Mouse (Mus musculus): ENCODE data around the gene Tssc4. TPM values are rescaled to one million over a fixed set of nuclear protein-coding genes. Genes with fewer than 3 reads are reported as not detected.
A peak's percentile ranks its signal among the peaks of the same experiment; 100 is the strongest.

Tssc4 gene
- total and polyA plus RNA-seq, 3 experiments = 13.6 to 33.2 (median 14.8) TPM

GRCm38 (mm10) chr7:143034519-143035450 lies 34.3 kb upstream of the Tssc4 start:
- no peak for TF ChIP-seq POLR2A (IDR thresholded peaks at IDR 0.05; ENCODE audit: insufficient read depth, low read depth, low read length)
- no peak for TF ChIP-seq EP300 (IDR thresholded peaks at IDR 0.05; ENCODE audit: insufficient read depth, low read depth, low read length)
- TF ChIP-seq CTCF (IDR thresholded peaks at IDR 0.05) = no peak
- peak overlapping the region; percentile 23 for H3K27ac ChIP-seq
- intact Hi-C loops (cut with DNase I) = loop anchor here (2.0 kb wide), 1 partner anchor 14 kb away; no protein-coding TSS in a partner anchor
- WGBS = 67% methylated on average over 8 of the region's 8 CpGs
- H3K4me3 ChIP-seq = no peak overlapping the region
- DNase-seq = peak in 1 of 2 experiments; percentile 36
- H3K79me2 ChIP-seq (replicated peaks; ENCODE audit: control insufficient read depth, insufficient read depth, low read length) = no peaks in the 10 kb centered on the region
- no peak overlapping the region for H3K9ac ChIP-seq (ENCODE audit: low read depth, low read length)
- H3K36me3 ChIP-seq (ENCODE audit: control insufficient read depth, insufficient read depth, low read length) = peaks cover 11% of the 10 kb centered on the region
- no peaks in the 10 kb centered on the region for H3K27me3 ChIP-seq (ENCODE audit: control insufficient read depth, insufficient read depth, low read length)
- H3K4me1 ChIP-seq (ENCODE audit: control insufficient read depth, insufficient read depth, low read length) = peaks cover 8% of the 10 kb centered on the region

GRCm38 (mm10) chr7:143036787-143037186 lies 32.3 kb upstream of the Tssc4 start:
- no peak for DNase-seq
- Histone ChIP-seq H3K9ac (ENCODE audit: low read depth, low read length) (no peak overlapping the region), H3K4me3 (no peak overlapping the region), H3K36me3 (ENCODE audit: control insufficient read depth, insufficient read depth, low read length) (peaks cover 9% of the 10 kb centered on the region), H3K27ac (no peak overlapping the region), H3K27me3 (ENCODE audit: control insufficient read depth, insufficient read depth, low read length) (no peaks in the 10 kb centered on the region), H3K4me1 (ENCODE audit: control insufficient read depth, insufficient read depth, low read length) (peaks cover 19% of the 10 kb centered on the region), H3K79me2 (replicated peaks; ENCODE audit: control insufficient read depth, insufficient read depth, low read length) (no peaks in the 10 kb centered on the region)
- TF ChIP-seq POLR2A (IDR thresholded peaks at IDR 0.05; ENCODE audit: insufficient read depth, low read depth, low read length) (no peak), CTCF (IDR thresholded peaks at IDR 0.05) (no peak), EP300 (IDR thresholded peaks at IDR 0.05; ENCODE audit: insufficient read depth, low read depth, low read length) (no peak)
- intact Hi-C loops (cut with DNase I) = no loop called here
- 90% methylated on average over 3 of the region's 3 CpGs for WGBS

GRCm38 (mm10) chr7:143037306-143037705 lies 31.7 kb upstream of the Tssc4 start:
- no peak overlapping the region for H3K9ac ChIP-seq (ENCODE audit: low read depth, low read length)
- peaks cover 23% of the 10 kb centered on the region for H3K4me1 ChIP-seq (ENCODE audit: control insufficient read depth, insufficient read depth, low read length)
- H3K79me2 ChIP-seq (replicated peaks; ENCODE audit: control insufficient read depth, insufficient read depth, low read length) = no peaks in the 10 kb centered on the region
- H3K36me3 ChIP-seq (ENCODE audit: control insufficient read depth, insufficient read depth, low read length) = peaks cover 9% of the 10 kb centered on the region
- intact Hi-C loops (cut with DNase I) = no loop called here
- DNase-seq = no peak
- H3K4me3 ChIP-seq = no peak overlapping the region
- no peak overlapping the region for H3K27ac ChIP-seq
- 91% methylated on average over 4 of the region's 4 CpGs for WGBS
- no peaks in the 10 kb centered on the region for H3K27me3 ChIP-seq (ENCODE audit: control insufficient read depth, insufficient read depth, low read length)
- TF ChIP-seq CTCF (IDR thresholded peaks at IDR 0.05) = no peak
- TF ChIP-seq POLR2A (IDR thresholded peaks at IDR 0.05; ENCODE audit: insufficient read depth, low read depth, low read length) = no peak
- no peak for TF ChIP-seq EP300 (IDR thresholded peaks at IDR 0.05; ENCODE audit: insufficient read depth, low read depth, low read length)

- Histone ChIP-seq H3K4me1 (ENCODE audit: control insufficient read depth, insufficient read depth, low read length) (peaks cover 31% of the 10 kb centered on the region), H3K36me3 (ENCODE audit: control insufficient read depth, insufficient read depth, low read length) (peaks cover 7% of the 10 kb centered on the region), H3K79me2 (replicated peaks; ENCODE audit: control insufficient read depth, insufficient read depth, low read length) (no peaks in the 10 kb centered on the region), H3K4me3 (no peak overlapping the region), H3K27me3 (ENCODE audit: control insufficient read depth, insufficient read depth, low read length) (no peaks in the 10 kb centered on the region), H3K9ac (ENCODE audit: low read depth, low read length) (no peak overlapping the region), H3K27ac (no peak overlapping the region)
- DNase-seq = peak in 1 of 2 experiments; percentile 20
- 87% methylated on average over 3 of the region's 3 CpGs for WGBS
- intact Hi-C loops (cut with DNase I) = no loop called here
- TF ChIP-seq CTCF (IDR thresholded peaks at IDR 0.05) (no peak), EP300 (IDR thresholded peaks at IDR 0.05; ENCODE audit: insufficient read depth, low read depth, low read length) (no peak), POLR2A (IDR thresholded peaks at IDR 0.05; ENCODE audit: insufficient read depth, low read depth, low read length) (no peak)
These were observed 30.7 kb upstream of the Tssc4 start for GRCm38 (mm10) chr7:143038174-143038931.

- 86% methylated on average over 3 of the region's 3 CpGs for WGBS
- no peaks in the 10 kb centered on the region for H3K27me3 ChIP-seq (ENCODE audit: control insufficient read depth, insufficient read depth, low read length)
- H3K9ac ChIP-seq (ENCODE audit: low read depth, low read length) = no peak overlapping the region
- H3K27ac ChIP-seq = peak overlapping the region; percentile 90
- intact Hi-C loops (cut with DNase I) = loop anchor here (2.0 kb wide), 1 partner anchor 28 kb away; the partner anchor contains the start of gene Tssc4
- H3K36me3 ChIP-seq (ENCODE audit: control insufficient read depth, insufficient read depth, low read length) = no peaks in the 10 kb centered on the region
- no peak overlapping the region for H3K4me3 ChIP-seq
- DNase-seq = no peak
- H3K79me2 ChIP-seq (replicated peaks; ENCODE audit: control insufficient read depth, insufficient read depth, low read length) = no peaks in the 10 kb centered on the region
- TF ChIP-seq EP300 (IDR thresholded peaks at IDR 0.05; ENCODE audit: insufficient read depth, low read depth, low read length) (no peak), CTCF (IDR thresholded peaks at IDR 0.05) (no peak), POLR2A (IDR thresholded peaks at IDR 0.05; ENCODE audit: insufficient read depth, low read depth, low read length) (no peak)
- H3K4me1 ChIP-seq (ENCODE audit: control insufficient read depth, insufficient read depth, low read length) = peaks cover 24% of the 10 kb centered on the region
These were observed 28.5 kb upstream of the Tssc4 start for GRCm38 (mm10) chr7:143040561-143040960.

Data from heart, adult 2 months (tissue).